Mouse (Mus musculus) urinary bladder, postnatal 4 days (tissue): ENCODE measurements at regions not wholly inside any gene's neighbourhood (a gene's known extent, or its start where the extent isn't known, plus 50 kb on each side); places are given as distances from the start of the nearest gene placed in this dataset.

Source experiments
- DNase-seq, 2 experiments: peaks; one replicate each; pipeline ENCODE4 v3.0.0; 2021 to 2022; ENCODE audit warnings: low spot score in 2 of 2

- no peak for DNase-seq
Measured at GRCm38 (mm10) chr4:72688842-72689241, 163.6 kb downstream of the Aldoart1 start.

- no peak for DNase-seq
Measured at GRCm38 (mm10) chr4:72674006-72674405, 178.4 kb downstream of the Aldoart1 start.

- no peak for DNase-seq
Measured at GRCm38 (mm10) chr4:72671652-72672411, 180.6 kb downstream of the Aldoart1 start.

GRCm38 (mm10) chr4:72669827-72670494, 182.5 kb downstream of the Aldoart1 start:
- no peak for DNase-seq

- no peak for DNase-seq
Measured at GRCm38 (mm10) chr4:72664379-72664778, 188.1 kb downstream of the Aldoart1 start.

GRCm38 (mm10) chr4:72662477-72662876, 190.0 kb downstream of the Aldoart1 start:
- no peak for DNase-seq

GRCm38 (mm10) chr4:72656206-72656605, 196.2 kb downstream of the Aldoart1 start:
- DNase-seq = no peak

- DNase-seq = no peak
Measured at GRCm38 (mm10) chr4:72647130-72647529, 205.3 kb downstream of the Aldoart1 start.

GRCm38 (mm10) chr4:72629416-72629815, 223.0 kb downstream of the Aldoart1 start:
- no peak for DNase-seq

GRCm38 (mm10) chr4:72627219-72627930, 225.1 kb downstream of the Aldoart1 start:
- DNase-seq = no peak

GRCm38 (mm10) chr4:72605107-72605506, 247.3 kb downstream of the Aldoart1 start:
- DNase-seq = no peak

GRCm38 (mm10) chr4:72595494-72595893, 256.9 kb downstream of the Aldoart1 start:
- no peak for DNase-seq

- no peak for DNase-seq
Measured at GRCm38 (mm10) chr4:72592129-72592528, 260.3 kb downstream of the Aldoart1 start.

GRCm38 (mm10) chr4:72574946-72575345, 277.5 kb downstream of the Aldoart1 start:
- DNase-seq = no peak

GRCm38 (mm10) chr4:72571924-72572323, 280.5 kb downstream of the Aldoart1 start:
- no peak for DNase-seq

- no peak for DNase-seq
Measured at GRCm38 (mm10) chr4:72565186-72565585, 287.2 kb downstream of the Aldoart1 start.

- DNase-seq = no peak
Measured at GRCm38 (mm10) chr4:72562909-72563676, 289.3 kb downstream of the Aldoart1 start.

- no peak for DNase-seq
Measured at GRCm38 (mm10) chr4:72554276-72554675, 298.2 kb downstream of the Aldoart1 start.

GRCm38 (mm10) chr4:72534563-72534962, 317.9 kb downstream of the Aldoart1 start:
- no peak for DNase-seq

- DNase-seq = no peak
Measured at GRCm38 (mm10) chr4:72524630-72525029, 323.9 kb upstream of the Tle1 start.

- no peak for DNase-seq
Measured at GRCm38 (mm10) chr4:72524100-72524499, 323.4 kb upstream of the Tle1 start.

GRCm38 (mm10) chr4:72511220-72511619, 310.5 kb upstream of the Tle1 start:
- DNase-seq = no peak
